Mouse (Mus musculus) lung, postnatal 0 days (tissue): ENCODE data around the gene Sox6.

Experiments used
- CTCF ChIP-seq: IDR thresholded peaks from 2 replicates; pipeline ENCODE4 v1.5.1; 2016; ENCODE audit warnings: antibody characterized with exemption, mild to moderate bottlenecking
- EP300 ChIP-seq: IDR thresholded peaks from 2 replicates; pipeline ENCODE4 v1.6.1; 2016; ENCODE audit warnings: antibody characterized with exemption, mild to moderate bottlenecking, control low read depth

DNA sequence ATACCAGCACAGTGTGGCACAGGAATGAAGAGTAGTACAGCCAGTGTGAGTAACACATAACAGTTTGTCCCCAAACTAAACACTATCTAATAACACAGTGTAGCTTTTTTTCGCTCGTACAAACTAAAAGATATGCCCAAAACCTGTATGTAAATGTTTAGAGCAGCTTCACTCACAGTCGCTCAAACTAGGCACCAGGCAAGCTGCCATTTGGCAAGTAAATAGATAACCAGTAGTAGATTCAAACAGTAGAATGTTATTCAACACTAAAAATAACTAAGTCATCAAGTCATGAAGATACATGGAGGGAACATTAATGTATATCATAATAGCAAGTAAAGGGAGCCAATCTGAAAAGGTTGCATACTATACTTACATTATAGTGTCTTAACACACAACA, 318.8 kb downstream of the Sox6 start:
- no peak for TF ChIP-seq CTCF
- TF ChIP-seq EP300: no peak
